Mouse (Mus musculus): ENCODE results near the gene Cyp2ab1.

Gene Cyp2ab1

DNA sequence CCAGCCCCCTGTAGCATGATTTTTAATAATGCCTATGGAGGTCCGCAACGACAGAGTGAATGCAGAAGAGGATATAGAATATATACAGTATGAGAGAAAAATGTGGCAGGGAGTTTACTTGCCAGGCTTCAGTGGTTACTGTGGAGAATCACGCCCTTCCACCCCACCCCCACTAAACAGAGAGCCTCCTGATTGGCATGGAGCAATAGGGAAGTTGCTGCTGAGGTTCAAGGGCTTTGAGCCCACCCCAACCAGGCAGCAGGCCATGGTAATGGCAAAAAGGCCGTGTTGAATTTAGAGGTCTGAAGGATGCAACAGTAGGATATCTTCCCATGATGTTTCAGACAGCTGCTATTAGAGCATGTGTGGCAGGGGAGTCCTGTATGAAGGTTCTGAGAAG lies 53.9 kb downstream of the Cyp2ab1 start:
- no peak for DNase-seq (ENCODE audit: low read depth, low spot score)

DNA sequence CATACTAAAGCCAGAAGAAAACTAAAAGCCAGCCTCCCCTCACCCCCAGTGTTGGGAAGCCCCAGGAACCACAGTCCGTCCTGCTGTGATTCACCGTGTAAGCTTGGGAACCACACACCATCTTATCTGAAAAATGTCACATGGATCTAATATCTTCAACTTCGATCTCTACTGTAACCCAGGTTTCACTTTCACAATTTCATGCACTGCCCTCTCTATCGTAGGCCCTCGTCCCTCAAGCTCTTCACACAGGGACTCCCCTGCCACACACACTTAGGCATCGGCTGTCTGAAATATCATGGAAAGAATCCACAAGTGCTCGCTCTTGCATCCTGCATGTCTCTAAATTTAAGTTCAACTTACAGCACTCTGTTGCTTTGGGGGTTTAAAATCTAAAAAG lies 60.1 kb downstream of the Cyp2ab1 start:
- no peak for DNase-seq (ENCODE audit: low read depth, low spot score)

All from telencephalon, adult 2 months (tissue).